Mouse (Mus musculus): Measurements from ENCODE around the gene Kdm4a.

Gene Kdm4a

DNA sequence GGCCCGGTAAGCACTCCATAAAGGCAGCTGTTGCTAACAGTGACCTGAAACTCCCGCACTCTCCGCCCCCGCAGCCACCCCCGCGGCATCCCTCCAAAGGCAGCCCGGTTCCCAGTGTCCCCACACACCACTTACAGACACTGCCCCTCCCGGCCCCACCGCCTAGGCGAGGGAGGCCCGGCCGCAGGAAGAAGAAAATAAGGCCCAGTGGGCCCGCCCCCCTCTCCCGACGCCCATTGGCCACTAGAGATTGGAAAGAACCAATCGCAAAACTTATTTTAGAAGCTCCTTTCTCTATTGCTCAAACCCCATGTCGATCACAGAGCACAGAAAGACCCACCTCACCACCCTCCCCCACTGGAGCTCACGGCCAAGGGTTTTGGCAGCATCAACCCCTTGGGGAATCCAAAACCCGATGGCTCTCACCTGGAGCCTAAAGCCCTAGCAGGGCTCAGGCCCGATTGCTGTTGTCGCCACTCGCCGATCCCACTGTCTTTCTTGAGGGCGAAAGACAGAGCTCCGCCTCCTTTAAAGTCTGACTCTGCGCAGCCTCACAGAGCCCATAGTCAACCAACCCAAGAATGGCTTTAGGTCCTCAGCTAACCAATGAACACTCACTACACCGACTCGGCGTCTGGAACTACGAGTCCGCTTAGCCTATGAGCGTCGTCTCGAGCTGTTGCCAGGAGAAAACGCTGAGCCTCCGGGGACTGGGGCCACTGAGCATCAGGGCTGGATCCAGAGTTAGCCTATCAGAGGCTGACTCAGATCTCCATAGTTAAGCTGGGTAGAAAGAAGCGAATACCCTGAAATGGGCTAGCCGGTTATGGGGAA lies at the start of gene Kdm4a:
TSS of gene Kdm4a (minus strand) at position 577 of the 834 bp plus-strand sequence.
- in situ Hi-C loops (cut with MboI; ENCODE audit: low pct_unique_long_range_greater_than_20kb in 1 of 2, low sequenced_read_pairs in 2 of 2, unreplicated experiment in 1 of 2), result no loop called here

- in situ Hi-C loops (cut with MboI; ENCODE audit: low pct_unique_long_range_greater_than_20kb in 1 of 2, low sequenced_read_pairs in 2 of 2, unreplicated experiment in 1 of 2), result no loop called here
Observed at GRCm38 (mm10) chr4:118229035-118229770, 49.4 kb upstream of the Kdm4a start.

- in situ Hi-C loops (cut with MboI; ENCODE audit: low pct_unique_long_range_greater_than_20kb in 1 of 2, low sequenced_read_pairs in 2 of 2, unreplicated experiment in 1 of 2), result no loop called here
Observed at GRCm38 (mm10) chr4:118227398-118227797, 47.6 kb upstream of the Kdm4a start.

DNA sequence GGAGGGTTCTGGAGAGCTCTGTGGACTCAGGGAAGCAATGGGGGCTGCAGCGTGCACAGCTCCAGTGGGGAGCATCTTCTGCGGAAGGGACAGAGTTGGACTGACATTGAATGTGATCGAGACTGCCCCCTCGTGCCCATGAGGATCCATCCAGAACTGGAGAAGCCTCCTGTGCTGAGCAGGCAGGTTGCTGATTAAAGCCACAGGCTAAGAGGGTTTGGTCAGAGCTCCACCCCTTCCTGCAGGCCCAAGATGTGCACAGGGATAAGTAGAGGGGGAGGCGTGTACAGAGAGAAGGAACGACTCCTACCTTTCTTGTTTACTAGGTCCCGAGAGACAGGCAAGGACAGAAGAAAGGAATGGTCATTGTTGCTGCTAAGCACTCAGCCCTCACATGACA lies 41.4 kb upstream of the Kdm4a start:
- in situ Hi-C loops (cut with MboI; ENCODE audit: low pct_unique_long_range_greater_than_20kb in 1 of 2, low sequenced_read_pairs in 2 of 2, unreplicated experiment in 1 of 2), result no loop called here

GRCm38 (mm10) chr4:118220756-118221155 lies 40.9 kb upstream of the Kdm4a start:
- in situ Hi-C loops (cut with MboI; ENCODE audit: low pct_unique_long_range_greater_than_20kb in 1 of 2, low sequenced_read_pairs in 2 of 2, unreplicated experiment in 1 of 2), result no loop called here

DNA sequence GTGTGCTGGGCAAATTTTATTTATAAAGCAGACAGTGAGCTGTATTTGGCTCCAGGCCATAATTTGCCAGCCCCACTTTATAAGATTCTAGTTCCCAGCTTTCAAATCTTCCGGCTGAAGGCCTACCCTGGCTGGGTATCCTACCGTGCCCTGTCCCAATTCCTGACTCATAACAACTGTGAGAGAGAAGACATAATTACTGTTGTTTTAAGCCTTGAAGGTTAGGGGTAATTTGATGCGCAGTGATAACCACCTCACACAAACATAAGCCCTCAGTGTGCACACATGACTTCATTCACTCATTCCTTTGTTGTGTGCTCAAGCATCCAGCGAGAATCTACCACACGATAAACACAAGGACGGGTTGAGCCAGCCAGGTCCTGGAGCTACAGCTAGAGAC lies 39.6 kb upstream of the Kdm4a start:
- in situ Hi-C loops (cut with MboI; ENCODE audit: low pct_unique_long_range_greater_than_20kb in 1 of 2, low sequenced_read_pairs in 2 of 2, unreplicated experiment in 1 of 2), result loop anchor here in 1 of 2 experiments (10.0 kb wide), 1 partner anchor 75 kb away; the partner anchor contains the start of gene Ptprf

- in situ Hi-C loops (cut with MboI; ENCODE audit: low pct_unique_long_range_greater_than_20kb in 1 of 2, low sequenced_read_pairs in 2 of 2, unreplicated experiment in 1 of 2), result loop anchor here in 1 of 2 experiments (10.0 kb wide), 1 partner anchor 76 kb away; the partner anchor contains the start of gene Ptprf
Observed at GRCm38 (mm10) chr4:118218521-118218920, 38.7 kb upstream of the Kdm4a start.

DNA sequence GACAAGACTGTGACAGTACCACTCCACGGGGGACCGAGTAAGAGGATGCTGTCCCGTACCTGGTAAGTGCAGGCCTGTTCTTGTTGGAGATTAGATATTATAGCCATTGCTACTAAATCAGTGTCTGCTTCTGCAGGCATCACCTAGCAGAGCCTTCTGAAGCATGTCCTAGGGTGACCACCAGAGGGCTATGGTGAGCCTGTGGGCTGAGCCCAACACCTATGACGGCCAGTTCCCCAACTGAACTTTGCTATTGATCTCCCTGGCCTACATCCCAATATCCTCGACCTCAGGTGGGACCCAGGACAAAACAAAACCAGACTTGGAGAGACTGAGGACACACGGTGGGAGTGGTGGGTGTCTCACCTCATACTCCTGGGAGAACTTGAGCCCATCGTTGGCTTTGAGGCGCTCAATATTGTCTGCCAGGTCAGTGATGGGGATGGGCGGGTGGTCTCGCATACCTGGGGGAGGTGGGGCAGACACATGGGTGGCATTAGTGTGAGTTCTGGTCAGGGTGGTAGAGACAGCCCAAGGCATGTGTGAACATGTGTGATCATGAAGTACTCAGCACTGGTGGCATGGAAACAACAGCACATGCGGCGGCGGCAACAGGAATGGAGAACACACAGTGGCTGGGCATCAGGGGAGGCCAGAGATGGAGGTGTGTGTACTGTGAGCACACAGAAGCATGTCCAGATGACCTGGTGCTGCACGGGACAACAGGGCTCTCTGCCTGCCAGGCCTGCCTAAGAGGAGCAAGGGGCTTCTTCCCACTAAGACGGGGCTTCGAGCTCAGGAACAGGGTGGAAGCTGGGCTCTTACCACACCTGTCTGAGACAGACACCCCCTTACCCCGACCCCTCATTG lies 37.1 kb upstream of the Kdm4a start:
- in situ Hi-C loops (cut with MboI; ENCODE audit: low pct_unique_long_range_greater_than_20kb in 1 of 2, low sequenced_read_pairs in 2 of 2, unreplicated experiment in 1 of 2), result loop anchor here in 1 of 2 experiments (10.0 kb wide), 1 partner anchor 78 kb away; the partner anchor contains the start of gene Ptprf

DNA sequence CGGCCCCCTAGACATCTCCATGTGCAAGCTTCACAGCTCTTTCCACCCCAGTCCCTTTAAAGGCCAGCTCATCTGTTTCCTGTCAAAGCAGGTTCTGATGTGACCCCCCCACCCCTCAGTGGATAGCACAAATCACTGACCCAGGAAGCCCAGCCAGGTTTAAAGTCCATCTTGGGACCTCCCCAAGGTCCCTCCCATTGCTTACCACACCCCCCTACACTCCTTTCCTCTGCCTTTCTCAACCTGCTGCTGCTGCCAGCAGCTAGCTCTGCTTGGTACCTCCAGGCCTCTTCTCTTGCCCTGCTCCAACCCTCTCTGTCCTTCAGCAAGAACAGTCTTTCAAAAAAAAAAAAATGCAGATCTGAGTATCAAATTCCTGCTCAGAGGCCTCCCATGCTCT lies 35.0 kb upstream of the Kdm4a start:
- in situ Hi-C loops (cut with MboI; ENCODE audit: low pct_unique_long_range_greater_than_20kb in 1 of 2, low sequenced_read_pairs in 2 of 2, unreplicated experiment in 1 of 2), result loop anchor here in 1 of 2 experiments (10.0 kb wide), 1 partner anchor 80 kb away; the partner anchor contains the start of gene Ptprf

GRCm38 (mm10) chr4:118206918-118207640 lies 27.2 kb upstream of the Kdm4a start:
- in situ Hi-C loops (cut with MboI; ENCODE audit: low pct_unique_long_range_greater_than_20kb in 1 of 2, low sequenced_read_pairs in 2 of 2, unreplicated experiment in 1 of 2), result no loop called here

DNA sequence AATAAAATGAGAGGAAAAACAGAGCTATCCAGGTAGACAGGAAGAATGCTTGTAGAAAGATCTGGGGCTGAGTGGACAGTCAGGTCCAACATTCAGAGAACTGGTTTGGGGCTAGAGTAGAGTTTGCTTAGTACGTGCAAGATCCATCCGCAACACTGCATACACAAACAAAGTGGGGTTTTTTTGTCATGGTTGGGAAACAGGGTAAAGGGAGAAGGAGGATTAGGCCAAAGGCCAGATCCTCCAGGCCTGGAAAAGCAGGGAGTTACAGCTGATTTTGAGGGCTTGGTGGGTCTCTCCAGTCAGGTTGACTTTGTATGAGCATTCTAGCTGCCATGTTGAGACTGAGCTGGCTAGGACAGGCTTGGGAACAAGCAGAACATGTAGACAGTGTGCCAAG lies 26.1 kb upstream of the Kdm4a start:
- in situ Hi-C loops (cut with MboI; ENCODE audit: low pct_unique_long_range_greater_than_20kb in 1 of 2, low sequenced_read_pairs in 2 of 2, unreplicated experiment in 1 of 2), result no loop called here

GRCm38 (mm10) chr4:118199093-118199492 lies 19.2 kb upstream of the Kdm4a start:
- in situ Hi-C loops (cut with MboI; ENCODE audit: low pct_unique_long_range_greater_than_20kb in 1 of 2, low sequenced_read_pairs in 2 of 2, unreplicated experiment in 1 of 2), result no loop called here

GRCm38 (mm10) chr4:118198606-118199005 lies 18.8 kb upstream of the Kdm4a start:
- in situ Hi-C loops (cut with MboI; ENCODE audit: low pct_unique_long_range_greater_than_20kb in 1 of 2, low sequenced_read_pairs in 2 of 2, unreplicated experiment in 1 of 2), result no loop called here

GRCm38 (mm10) chr4:118196185-118196584 lies 16.3 kb upstream of the Kdm4a start:
- in situ Hi-C loops (cut with MboI; ENCODE audit: low pct_unique_long_range_greater_than_20kb in 1 of 2, low sequenced_read_pairs in 2 of 2, unreplicated experiment in 1 of 2), result no loop called here

DNA sequence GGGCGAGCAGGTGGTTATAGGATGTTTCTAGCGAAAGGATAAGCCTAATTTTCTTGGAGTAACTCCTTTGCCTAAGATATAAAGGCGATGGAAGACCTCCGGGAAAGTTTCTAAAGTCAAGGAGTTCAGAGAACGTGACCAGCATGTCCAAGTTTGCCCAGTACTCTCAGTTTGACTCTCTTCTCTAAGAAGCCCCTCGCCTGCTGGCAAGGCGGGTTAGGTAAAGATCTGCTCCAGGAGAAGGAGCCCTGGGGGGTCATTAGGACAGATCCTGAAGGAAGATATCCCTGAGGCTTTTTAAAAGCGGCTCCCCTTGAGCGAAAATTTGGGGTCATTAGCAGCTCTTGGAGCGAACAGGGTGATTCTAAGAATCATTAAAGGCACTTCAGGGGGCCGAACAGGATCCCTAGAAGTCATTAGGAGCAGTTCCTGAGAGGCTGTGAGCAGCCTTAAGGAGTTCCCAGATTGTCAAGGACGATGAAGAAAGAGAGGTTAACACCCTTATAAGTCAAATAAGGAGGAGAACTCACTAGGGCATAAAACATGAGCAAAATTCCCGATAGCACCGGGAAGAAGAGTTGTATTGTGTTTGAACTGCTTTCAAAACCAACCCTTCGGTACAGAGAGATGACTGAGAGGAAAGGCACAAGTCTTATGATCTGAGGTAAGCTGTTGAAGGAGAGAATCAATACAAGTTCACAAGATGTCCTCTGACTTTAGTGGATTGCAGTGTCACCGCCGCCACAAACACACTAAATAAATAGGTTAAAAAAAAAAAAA lies 648 bp upstream of the Kdm4a start:
- in situ Hi-C loops (cut with MboI; ENCODE audit: low pct_unique_long_range_greater_than_20kb in 1 of 2, low sequenced_read_pairs in 2 of 2, unreplicated experiment in 1 of 2), result no loop called here

- in situ Hi-C loops (cut with MboI; ENCODE audit: low pct_unique_long_range_greater_than_20kb in 1 of 2, low sequenced_read_pairs in 2 of 2, unreplicated experiment in 1 of 2), result no loop called here
Observed at GRCm38 (mm10) chr4:118178952-118179466, 834 bp downstream of the Kdm4a start.

DNA sequence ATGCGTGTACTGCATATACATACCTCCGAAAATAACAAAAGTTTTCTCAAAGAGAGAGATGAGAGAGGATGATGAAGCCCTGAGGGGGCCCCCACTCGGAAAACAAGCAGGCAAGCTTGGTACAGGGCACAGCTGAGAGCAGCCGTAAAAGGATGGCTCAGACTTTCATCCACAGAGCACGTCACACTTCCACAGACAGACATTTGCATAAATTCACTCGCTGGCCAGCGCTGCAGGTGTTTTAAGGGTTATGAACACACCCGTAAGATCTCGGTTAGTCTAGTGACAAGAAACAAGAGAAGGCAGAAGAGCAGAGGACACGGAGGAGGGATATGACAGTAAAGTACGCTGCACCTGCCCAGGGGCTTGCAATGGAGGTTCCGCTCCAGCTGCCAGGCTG lies 7.4 kb downstream of the Kdm4a start:
- in situ Hi-C loops (cut with MboI; ENCODE audit: low pct_unique_long_range_greater_than_20kb in 1 of 2, low sequenced_read_pairs in 2 of 2, unreplicated experiment in 1 of 2), result no loop called here

Data from mouse embryonic stem cell (cell line).